Mouse (Mus musculus): ENCODE measurements at regions not wholly inside any gene's neighbourhood (a gene's known extent, or its start where the extent isn't known, plus 50 kb on each side); places are given as distances from the start of the nearest gene placed in this dataset.

- TF ChIP-seq POLR2A (IDR thresholded peaks at IDR 0.05; ENCODE audit: extremely low read depth, insufficient read depth, low read length), result no peak
- TF ChIP-seq CTCF (IDR thresholded peaks at IDR 0.05; ENCODE audit: extremely low read depth, insufficient read depth, low read length), result no peak
Observed at GRCm38 (mm10) chr6:116896132-116896630, 179.5 kb upstream of the Tmem72 start.

All from cortical plate, adult 2 months (tissue).